Mouse (Mus musculus) ovary, adult 10 weeks (tissue): ENCODE results near the gene Uspl1. TPM values are rescaled to one million over a fixed set of nuclear protein-coding genes. Genes with fewer than 3 reads are reported as not detected.

Source experiments
- polyA plus RNA-seq: library from polyadenylated mRNA; stranded (reverse); fragments of 350-450 nt; fragmentation: Illumina TruSeq; extraction: RNeasy Lipid Tissue Mini Kit (QIAGEN cat#74804); gene quantifications from one replicate; pipeline ENCODE4 v1.2.3, GENCODE M21; 2014

Uspl1 gene
- 37.2 TPM for polyA plus RNA-seq

GRCm38 (mm10) chr5:149184104-149184843 lies at the start of gene Uspl1, which contains the start of gene Hmgb1:
TSS of gene Uspl1 (plus strand) at chr5:149184350.
TSS of gene Hmgb1 (minus strand) at chr5:149184489.

GRCm38 (mm10) chr5:149264405-149264804 lies 80.3 kb downstream of the Uspl1 start, which contains the start of gene Alox5ap:
TSS of gene Alox5ap (plus strand) at chr5:149264767.

Other genes starting within 250 kb of the Uspl1 start
- gene Gm42791, start 189.2 kb upstream of the Uspl1 start, polyA plus RNA-seq, result not detected
- 2,078 TPM for gene Hmgb1, start 139 bp downstream of the Uspl1 start, polyA plus RNA-seq
- gene Alox5ap, start 80.4 kb downstream of the Uspl1 start, polyA plus RNA-seq, result 2.8 TPM
- gene Medag, start 227.4 kb downstream of the Uspl1 start, polyA plus RNA-seq, result 13.2 TPM